Mouse (Mus musculus) neural tube, embryonic 14.5 days (tissue): ENCODE measurements at regions not wholly inside any gene's neighbourhood (a gene's known extent, or its start where the extent isn't known, plus 50 kb on each side); places are given as distances from the start of the nearest gene placed in this dataset.
"Not testable (repeated sequence)": the region's sequence is repeated elsewhere in the genome, so short reads cannot be mapped to it uniquely, and the experiment has no call there.

Source experiments
- ATAC-seq: fragments of 200-750 bp; cut with Nextera tagmentation; 2 replicates; pipeline ENCODE4 v1.8.0; 2017; ENCODE audit warnings: low read depth, mild to moderate bottlenecking, moderate TSS enrichment, moderate library complexity
- H3K27ac ChIP-seq: fragments of 300-500 bp; sonication (generic); 2 replicates; pipeline ENCODE4 v1.5.1; 2014; ENCODE audit warnings: low read depth, mild to moderate bottlenecking, control low read depth, low read length, moderate library complexity, mixed read lengths
- H3K27me3 ChIP-seq: fragments of 300-500 bp; sonication (generic); 2 replicates; pipeline ENCODE4 v1.6.1; 2014; ENCODE audit warnings: low read length; ENCODE audit not compliant: control insufficient read depth, insufficient read depth
- H3K36me3 ChIP-seq: fragments of 300-500 bp; sonication (generic); 2 replicates; pipeline ENCODE4 v1.6.1; 2014; ENCODE audit warnings: low read length, mixed read lengths; ENCODE audit not compliant: control insufficient read depth, insufficient read depth
- H3K4me1 ChIP-seq: fragments of 300-500 bp; sonication (generic); 2 replicates; pipeline ENCODE4 v1.6.1; 2014; ENCODE audit warnings: low read length; ENCODE audit not compliant: control insufficient read depth, insufficient read depth
- H3K4me2 ChIP-seq: fragments of 300-500 bp; sonication (generic); 2 replicates; pipeline ENCODE4 v1.6.1; 2014; ENCODE audit warnings: mild to moderate bottlenecking, low read depth, low read length, control low read depth
- H3K4me3 ChIP-seq: fragments of 300-500 bp; sonication (generic); 2 replicates; pipeline ENCODE4 v1.5.1; 2014; ENCODE audit warnings: low read depth, low read length, control low read depth, mixed read lengths
- H3K9ac ChIP-seq: fragments of 300-500 bp; sonication (generic); replicated peaks from 2 replicates; pipeline ENCODE4 v1.6.1; 2014; ENCODE audit warnings: low read depth, mild to moderate bottlenecking, control low read depth, low read length, mixed read lengths
- H3K9me3 ChIP-seq: fragments of 300-500 bp; sonication (generic); 2 replicates; pipeline ENCODE4 v1.6.1; 2016; ENCODE audit warnings: low read length; ENCODE audit not compliant: control insufficient read depth
- WGBS: fragments of 180-500 bp; shearing (Covaris S2); extraction: QIAGEN DNeasy Blood & Tissue Kit; methylation state at CpG from one replicate; pipeline ENCODE4 v1.1.7; 2014; 5-methylcytosine and 5-hydroxymethylcytosine counted together

DNA sequence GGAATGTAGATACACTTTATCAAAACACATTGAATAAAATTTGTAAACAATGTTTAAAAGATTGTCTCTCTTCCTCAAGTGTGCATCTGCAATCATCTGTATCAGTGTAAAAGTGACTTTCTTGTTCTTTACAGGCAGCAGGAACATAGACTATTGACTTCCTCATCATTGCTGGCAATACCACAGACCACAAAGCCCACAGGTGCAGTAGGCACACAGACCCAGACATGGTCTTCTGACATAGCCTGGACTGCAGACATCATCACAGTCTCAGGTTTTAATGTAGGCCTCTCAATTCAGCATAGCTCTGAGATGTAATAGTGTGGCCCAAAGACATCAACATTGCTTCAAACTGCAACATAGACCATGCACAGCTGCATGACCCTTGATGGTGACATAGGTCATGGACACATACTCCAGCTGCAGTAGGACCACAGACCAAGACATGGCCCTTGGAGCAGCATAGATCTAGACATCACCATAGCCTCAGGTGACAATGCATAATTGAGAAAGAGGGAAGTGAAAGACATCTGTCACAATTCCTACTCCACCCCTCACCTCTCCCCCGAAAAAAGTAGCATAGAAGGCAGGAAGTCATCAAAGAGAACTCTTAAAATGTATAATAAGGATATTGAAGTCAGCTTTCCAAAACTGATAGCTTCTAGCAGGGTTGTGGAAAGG, 74.1 kb upstream of the Speer2 start:
- Histone ChIP-seq H3K9ac (no peak overlapping the region), H3K4me3 (no peak overlapping the region), H3K27ac (no peak overlapping the region), H3K9me3 (no peaks in the 10 kb centered on the region), H3K4me2 (no peak overlapping the region), H3K36me3 (no peaks in the 10 kb centered on the region), H3K27me3 (no peaks in the 10 kb centered on the region), H3K4me1 (no peaks in the 10 kb centered on the region)
- 82% methylated on average over 1 of the region's 1 CpGs for WGBS
- no peak for ATAC-seq

DNA sequence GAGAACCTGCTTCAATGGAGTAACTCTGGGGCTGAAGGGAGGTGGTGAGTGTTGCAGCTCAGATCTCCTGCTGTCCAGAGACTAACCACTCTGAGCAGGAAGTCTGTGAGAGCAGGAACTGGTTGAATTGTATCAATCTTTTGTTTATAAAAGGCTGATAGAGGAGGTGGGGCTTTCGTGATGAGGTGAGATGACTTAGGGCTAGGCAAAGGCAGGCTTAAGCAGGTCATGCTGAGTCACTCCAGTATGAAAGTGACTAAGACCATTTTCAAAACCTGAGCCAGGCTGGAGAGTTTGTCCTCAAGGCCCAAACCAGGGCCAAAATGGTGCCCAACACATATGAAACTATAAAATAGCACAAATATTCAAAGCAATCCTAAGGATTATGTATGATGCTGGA, 80.1 kb upstream of the Speer2 start:
- Histone ChIP-seq H3K36me3 (no peaks in the 10 kb centered on the region), H3K9me3 (no peaks in the 10 kb centered on the region), H3K4me2 (no peak overlapping the region), H3K27me3 (no peaks in the 10 kb centered on the region), H3K27ac (no peak overlapping the region), H3K4me1 (no peaks in the 10 kb centered on the region), H3K9ac (no peak overlapping the region), H3K4me3 (no peak overlapping the region)
- ATAC-seq = no peak
- WGBS = 67% methylated on average over 1 of the region's 1 CpGs

DNA sequence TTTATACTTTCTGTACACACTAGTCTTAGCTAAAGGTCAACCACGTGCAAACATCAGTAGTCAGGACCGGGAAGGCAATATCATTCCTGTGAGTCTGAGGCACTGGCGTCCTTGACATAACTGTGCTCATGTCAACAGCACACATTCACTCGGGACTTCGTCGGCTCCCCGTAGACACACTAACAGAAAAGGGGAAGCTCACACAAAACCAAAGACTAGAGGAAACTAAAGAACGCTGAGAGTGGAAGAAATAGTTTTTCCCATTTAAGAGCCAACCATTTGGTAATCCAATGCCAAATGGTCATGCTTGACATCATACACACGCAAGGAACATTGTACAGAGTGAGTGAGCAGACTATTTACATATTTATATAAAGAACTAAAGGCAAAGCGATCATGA, 85.2 kb upstream of the Speer2 start:
- Histone ChIP-seq H3K27ac (no peak overlapping the region), H3K36me3 (no peaks in the 10 kb centered on the region), H3K4me1 (no peaks in the 10 kb centered on the region), H3K9me3 (no peaks in the 10 kb centered on the region), H3K9ac (no peak overlapping the region), H3K4me3 (no peak overlapping the region), H3K27me3 (no peaks in the 10 kb centered on the region), H3K4me2 (no peak overlapping the region)
- 91% methylated on average over 10 of the region's 10 CpGs for WGBS
- ATAC-seq = no peak

DNA sequence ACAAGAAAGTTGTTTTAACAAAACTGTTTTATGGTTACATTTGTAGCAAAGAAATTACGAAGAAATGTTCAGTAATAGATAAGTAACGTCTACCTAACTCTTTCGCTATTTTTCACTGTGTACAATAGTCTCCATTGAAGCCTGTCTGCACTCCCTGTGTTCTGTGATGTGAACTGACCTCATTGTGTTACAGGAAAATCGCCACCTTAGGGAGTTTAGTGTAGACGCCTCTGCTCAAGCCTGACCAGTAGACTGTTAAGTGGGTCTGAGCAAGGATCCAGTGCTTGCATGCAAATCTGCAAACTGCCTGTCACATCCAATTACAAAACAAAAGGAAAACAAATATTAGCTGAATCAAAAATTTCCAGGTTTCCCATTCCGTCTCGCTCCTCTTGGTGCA, 85.8 kb upstream of the Speer2 start:
- Histone ChIP-seq H3K4me1 (no peaks in the 10 kb centered on the region), H3K36me3 (no peaks in the 10 kb centered on the region), H3K9ac (no peak overlapping the region), H3K27ac (no peak overlapping the region), H3K9me3 (no peaks in the 10 kb centered on the region), H3K4me3 (no peak overlapping the region), H3K4me2 (no peak overlapping the region), H3K27me3 (no peaks in the 10 kb centered on the region)
- WGBS = 89% methylated on average over 7 of the region's 7 CpGs
- ATAC-seq = no peak

DNA sequence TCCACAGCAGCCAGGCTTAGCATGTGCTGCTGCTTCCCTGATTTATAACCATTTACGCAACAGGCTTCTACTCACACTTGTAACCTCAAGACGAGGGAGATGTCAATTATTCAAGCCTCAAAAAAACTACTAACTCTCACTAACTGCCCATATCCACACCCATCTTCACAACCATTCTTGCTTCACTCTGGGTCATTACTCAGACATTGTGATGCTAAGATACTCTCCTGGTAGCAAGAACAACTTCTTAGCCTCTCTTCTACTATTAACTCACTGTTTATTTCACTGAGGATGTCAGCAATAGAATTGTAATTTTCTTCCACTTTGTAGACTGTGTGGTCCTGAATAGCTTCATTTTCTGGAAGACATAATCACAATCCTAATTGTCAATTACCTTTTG, 88.0 kb upstream of the Speer2 start:
- WGBS = 37% methylated on average over 2 of the region's 2 CpGs
- Histone ChIP-seq H3K27ac (no peak overlapping the region), H3K4me3 (no peak overlapping the region), H3K9me3 (no peaks in the 10 kb centered on the region), H3K4me1 (no peaks in the 10 kb centered on the region), H3K36me3 (no peaks in the 10 kb centered on the region), H3K4me2 (no peak overlapping the region), H3K27me3 (no peaks in the 10 kb centered on the region), H3K9ac (no peak overlapping the region)
- no peak for ATAC-seq

DNA sequence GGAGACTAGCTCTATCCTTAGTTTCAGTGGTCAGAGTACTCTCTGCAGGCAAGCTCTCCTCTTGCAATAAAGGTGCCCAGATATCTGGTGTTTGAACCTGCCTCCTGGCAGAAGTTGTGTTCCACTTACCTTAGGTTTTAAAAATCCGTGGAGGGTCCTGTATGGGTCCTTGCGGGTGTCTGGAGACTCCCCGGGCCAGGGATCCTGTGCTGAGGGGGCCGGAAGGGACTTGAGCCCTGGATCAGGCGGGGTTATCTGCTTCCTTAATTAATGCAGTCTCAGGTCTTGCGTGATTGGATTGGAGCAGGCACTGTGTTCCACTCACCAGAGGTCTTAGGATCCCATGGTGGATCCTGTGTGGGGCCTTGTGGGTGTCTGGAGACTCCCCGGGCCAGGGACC, 103.0 kb upstream of the Speer2 start:
- ATAC-seq, H3K9ac ChIP-seq, H3K36me3 ChIP-seq, H3K4me2 ChIP-seq, H3K9me3 ChIP-seq, H3K4me3 ChIP-seq, H3K27ac ChIP-seq, H3K27me3 ChIP-seq, H3K4me1 ChIP-seq: not testable (repeated sequence)
- 90% methylated on average over 7 of the region's 7 CpGs for WGBS

DNA sequence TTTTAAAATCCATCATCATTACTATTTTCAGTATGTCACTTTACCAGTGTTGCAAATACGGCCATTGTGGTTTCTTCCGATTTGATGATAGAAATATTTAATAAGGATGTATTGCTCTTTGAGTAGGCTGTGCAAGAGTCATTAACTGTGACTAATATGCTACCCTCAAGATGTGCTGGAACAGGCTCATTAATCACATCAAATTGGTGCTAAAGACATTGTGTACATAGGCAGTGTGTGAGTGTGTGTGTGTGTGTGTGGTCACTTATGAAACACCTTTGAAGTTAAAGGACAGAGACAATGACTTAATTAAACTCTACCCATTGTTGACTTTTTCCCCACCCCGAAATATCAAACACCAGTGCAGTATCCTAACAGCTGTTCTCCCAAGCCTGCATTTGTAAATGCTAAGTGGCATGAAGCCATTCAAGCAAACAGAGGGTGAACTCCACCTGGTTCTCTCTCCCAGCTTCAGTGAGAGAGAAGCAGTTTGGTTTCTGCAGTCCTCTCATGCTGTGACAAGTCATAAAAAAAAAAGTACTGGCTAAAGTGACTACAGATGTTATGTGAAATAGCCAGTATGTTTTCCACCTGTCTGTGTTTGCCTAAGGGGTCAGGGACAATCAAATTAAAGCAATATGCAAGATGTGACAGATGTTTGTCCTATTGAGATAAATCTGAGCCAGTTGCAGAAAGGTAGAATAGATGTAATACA, 116.4 kb upstream of the Speer2 start:
- Histone ChIP-seq H3K4me3 (no peak overlapping the region), H3K4me2 (no peak overlapping the region), H3K27me3 (no peaks in the 10 kb centered on the region), H3K4me1 (no peaks in the 10 kb centered on the region), H3K36me3 (no peaks in the 10 kb centered on the region), H3K9me3 (no peaks in the 10 kb centered on the region), H3K27ac (no peak overlapping the region), H3K9ac (no peak overlapping the region)
- peak; percentile 46; the same call in 1 of the 2 replicates for ATAC-seq
- 32% methylated on average over 3 of the region's 3 CpGs for WGBS

DNA sequence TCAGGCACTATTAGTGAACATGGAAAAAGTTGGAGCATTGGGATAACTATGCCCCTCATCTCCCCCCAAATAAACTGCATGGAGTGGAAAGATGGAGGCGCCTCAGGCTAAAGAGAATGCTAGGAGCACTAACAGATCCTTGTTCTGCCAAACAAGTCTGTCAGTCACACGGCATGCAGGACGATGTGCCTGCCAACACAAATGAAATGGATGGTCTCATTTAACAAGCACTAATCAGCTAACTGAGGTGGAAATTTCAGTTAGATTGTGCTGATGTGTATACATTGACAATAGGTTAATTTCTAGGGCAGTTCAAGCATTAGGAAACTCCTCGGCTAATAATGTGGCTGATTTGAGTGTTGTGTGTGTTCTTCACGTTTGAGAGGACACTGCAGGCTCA, 120.8 kb upstream of the Speer2 start:
- no peak overlapping the region for H3K27ac ChIP-seq
- no peak overlapping the region for H3K4me3 ChIP-seq
- H3K36me3 ChIP-seq = no peaks in the 10 kb centered on the region
- no peak for ATAC-seq
- no peaks in the 10 kb centered on the region for H3K27me3 ChIP-seq
- WGBS = 54% methylated on average over 5 of the region's 5 CpGs
- no peaks in the 10 kb centered on the region for H3K9me3 ChIP-seq
- H3K9ac ChIP-seq = no peak overlapping the region
- H3K4me1 ChIP-seq = no peaks in the 10 kb centered on the region
- H3K4me2 ChIP-seq = no peak overlapping the region

DNA sequence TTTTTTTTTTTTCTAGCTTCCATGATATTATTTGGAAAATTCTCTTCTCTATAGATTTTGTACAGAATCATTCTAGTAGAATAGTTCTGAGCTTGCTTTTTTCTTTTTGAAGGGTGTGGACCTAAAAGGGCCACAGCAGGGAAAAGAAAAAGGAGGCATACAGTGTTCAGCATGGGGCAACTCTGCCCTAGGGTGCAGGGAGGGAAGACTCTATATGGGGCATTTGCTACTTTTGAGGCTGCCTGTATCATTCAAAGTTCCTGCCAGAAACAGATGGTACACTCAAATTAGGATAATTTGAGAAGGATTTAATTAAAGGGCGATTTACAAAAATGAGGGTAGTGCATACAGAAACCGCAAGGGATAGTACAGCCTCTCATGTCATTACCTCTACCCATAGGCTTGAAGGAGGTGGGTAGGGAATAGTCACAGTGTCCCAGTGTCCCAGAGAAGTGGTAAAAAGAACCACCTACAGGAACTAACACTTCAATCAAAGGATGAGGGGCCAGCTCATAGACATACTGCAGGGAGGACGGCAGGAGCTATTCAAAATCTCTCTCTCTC, 128.4 kb upstream of the Speer2 start:
- WGBS = 51% methylated on average over 3 of the region's 3 CpGs

More for the DNA sequence above, 128.4 kb upstream of the Speer2 start:
- H3K4me1 ChIP-seq = no peaks in the 10 kb centered on the region
- H3K27ac ChIP-seq = no peak overlapping the region
- no peak overlapping the region for H3K9ac ChIP-seq
- no peaks in the 10 kb centered on the region for H3K9me3 ChIP-seq
- no peak overlapping the region for H3K4me2 ChIP-seq
- ATAC-seq = peak; percentile 28; the same call in 1 of the 2 replicates
- H3K27me3 ChIP-seq = no peaks in the 10 kb centered on the region
- no peak overlapping the region for H3K4me3 ChIP-seq
- H3K36me3 ChIP-seq = no peaks in the 10 kb centered on the region
